Mouse (Mus musculus): ENCODE results near the gene Vmn2r66. TPM values are rescaled to one million over a fixed set of nuclear protein-coding genes. Genes with fewer than 3 reads are reported as not detected.

The Vmn2r66 gene
- not detected in 2 replicates for polyA plus RNA-seq (2015; fragmentation: Nextera tagmentation; extraction: Ambion mirVana)

DNA sequence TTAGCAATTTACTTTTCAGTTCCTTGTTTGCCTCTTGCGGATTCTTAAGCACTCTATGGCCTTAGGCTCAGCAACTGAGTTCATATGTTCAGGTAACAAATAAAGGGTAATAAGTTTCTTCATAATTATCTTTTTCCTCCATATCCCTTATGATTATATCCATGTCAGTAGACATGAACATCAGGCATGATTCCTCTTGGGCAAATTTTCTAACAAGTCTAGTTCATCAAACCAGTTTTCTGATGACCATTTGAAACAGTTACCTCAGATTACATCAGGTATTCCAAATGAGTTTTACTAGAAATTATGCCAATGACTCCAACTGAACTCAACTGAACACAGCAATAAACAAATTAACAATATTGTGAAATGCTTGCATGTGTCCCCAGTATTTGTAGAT lies at the start of gene Vmn2r66:
TSS of gene Vmn2r66 (minus strand) at position 101 of the 400 bp plus-strand sequence.
- H3K9ac ChIP-seq (replicated peaks; ENCODE audit: low read length) = no peak within 1 kb of the TSS
- WGBS = 81% methylated on average over 1 of the region's 1 CpGs
- no peak within 1 kb of the TSS for H3K4me2 ChIP-seq (replicated peaks; ENCODE audit: low read depth, low read length)
- H3K27ac ChIP-seq (ENCODE audit: low read length) = no peak within 1 kb of the TSS
- no peak within 1 kb of the TSS for H3K4me3 ChIP-seq (ENCODE audit: low read length)
- H3K27me3 ChIP-seq (ENCODE audit: insufficient read depth, low read length) = no peaks in the 10 kb centered on the region
- H3K9me3 ChIP-seq (ENCODE audit: low read length) = no peaks in the 10 kb centered on the region
- no peaks in the 10 kb centered on the region for H3K36me3 ChIP-seq (ENCODE audit: insufficient read depth, low read length)
- H3K4me1 ChIP-seq (ENCODE audit: insufficient read depth, low read length) = no peaks in the 10 kb centered on the region
- no peak for ATAC-seq (ENCODE audit: low FRiP score, low TSS enrichment)

DNA sequence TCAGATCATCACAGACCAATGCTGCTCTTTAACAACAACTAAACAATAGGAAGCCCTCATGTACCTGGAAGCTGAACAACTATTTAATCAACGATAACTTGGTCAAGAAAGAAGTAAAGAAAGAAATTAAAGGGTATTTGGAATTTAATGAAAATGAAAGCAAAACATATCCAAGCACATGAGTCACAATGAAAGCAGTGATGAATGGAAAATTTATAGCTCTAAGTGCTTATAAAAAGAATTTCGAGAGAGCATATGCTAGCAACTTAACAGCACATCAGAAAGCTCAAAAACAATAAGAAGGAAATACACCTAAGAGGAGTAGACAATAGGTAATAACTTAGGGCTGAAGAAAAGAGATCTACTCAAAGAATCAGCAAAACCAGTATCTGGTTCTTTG lies 15.4 kb downstream of the Vmn2r66 start:
- 72% methylated on average over 2 of the region's 2 CpGs for whole genome bisulfite sequencing

DNA sequence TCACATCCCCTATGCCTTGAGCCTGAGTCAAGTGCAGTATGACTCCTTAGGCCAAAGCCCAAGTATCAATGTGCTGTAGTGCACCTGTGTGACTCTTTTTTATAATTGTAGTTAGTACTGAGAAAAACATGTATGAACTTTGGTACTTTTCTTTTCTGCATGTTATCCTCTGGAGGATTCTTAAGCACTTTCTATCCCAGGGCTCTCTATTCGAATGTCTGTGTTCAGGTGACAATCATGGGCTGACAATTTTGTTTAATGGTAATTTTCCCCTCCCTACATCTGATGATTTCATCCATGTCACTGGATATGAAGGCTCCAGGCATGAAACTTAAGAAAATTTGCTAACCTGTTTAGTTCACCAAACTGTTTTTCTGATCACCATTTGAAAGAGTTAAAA lies 48.1 kb downstream of the Vmn2r66 start, which contains the start of gene Vmn2r65:
TSS of gene Vmn2r65 (minus strand) at position 101 of the 400 bp plus-strand sequence.
- no peak for ATAC-seq (ENCODE audit: low FRiP score, low TSS enrichment)
- H3K27ac ChIP-seq (ENCODE audit: low read length) = no peak within 1 kb of the TSS
- WGBS = 46% methylated on average over 1 of the region's 1 CpGs
- H3K27me3 ChIP-seq (ENCODE audit: insufficient read depth, low read length) = no peaks in the 10 kb centered on the region
- H3K4me3 ChIP-seq (ENCODE audit: low read length) = no peak within 1 kb of the TSS
- no peaks in the 10 kb centered on the region for H3K4me1 ChIP-seq (ENCODE audit: insufficient read depth, low read length)
- H3K9ac ChIP-seq (replicated peaks; ENCODE audit: low read length) = no peak within 1 kb of the TSS
- no peaks in the 10 kb centered on the region for H3K36me3 ChIP-seq (ENCODE audit: insufficient read depth, low read length)
- H3K9me3 ChIP-seq (ENCODE audit: low read length) = no peaks in the 10 kb centered on the region
- no peak within 1 kb of the TSS for H3K4me2 ChIP-seq (replicated peaks; ENCODE audit: low read depth, low read length)

More for the DNA sequence above, 15.4 kb downstream of the Vmn2r66 start:
- no peaks in the 10 kb centered on the region for H3K36me3 ChIP-seq (ENCODE audit: insufficient read depth, low read length)
- H3K9ac ChIP-seq (replicated peaks; ENCODE audit: low read length) = no peak overlapping the region
- no peak overlapping the region for H3K4me2 ChIP-seq (replicated peaks; ENCODE audit: low read depth, low read length)
- ATAC-seq (ENCODE audit: low FRiP score, low TSS enrichment) = no peak
- no peak overlapping the region for H3K4me3 ChIP-seq (ENCODE audit: low read length)
- no peak overlapping the region for H3K27ac ChIP-seq (ENCODE audit: low read length)
- no peaks in the 10 kb centered on the region for H3K9me3 ChIP-seq (ENCODE audit: low read length)
- no peaks in the 10 kb centered on the region for H3K4me1 ChIP-seq (ENCODE audit: insufficient read depth, low read length)
- no peaks in the 10 kb centered on the region for H3K27me3 ChIP-seq (ENCODE audit: insufficient read depth, low read length)

Other genes starting within 250 kb of the Vmn2r66 start
- not detected in 2 replicates for gene Olfr291, start 158.7 kb downstream of the Vmn2r66 start, polyA plus RNA-seq (2015; fragmentation: Nextera tagmentation; extraction: Ambion mirVana)
- gene Vmn2r65, start 48.2 kb downstream of the Vmn2r66 start, polyA plus RNA-seq (2015; fragmentation: Nextera tagmentation; extraction: Ambion mirVana) = not detected in 2 replicates
- not detected in 2 replicates for gene Vmn2r67, start 143.7 kb upstream of the Vmn2r66 start, polyA plus RNA-seq (2015; fragmentation: Nextera tagmentation; extraction: Ambion mirVana)
- gene Vmn2r68, start 225.5 kb upstream of the Vmn2r66 start, polyA plus RNA-seq (2015; fragmentation: Nextera tagmentation; extraction: Ambion mirVana) = not detected in 2 replicates

All from kidney, embryonic 16.5 days (tissue).